Mouse (Mus musculus): ENCODE results near the gene Shisa5. TPM values are rescaled to one million over a fixed set of nuclear protein-coding genes. Genes with fewer than 3 reads are reported as not detected.

The Shisa5 gene
- total and polyA plus RNA-seq, 3 experiments: 153 to 170 (median 166) TPM

DNA sequence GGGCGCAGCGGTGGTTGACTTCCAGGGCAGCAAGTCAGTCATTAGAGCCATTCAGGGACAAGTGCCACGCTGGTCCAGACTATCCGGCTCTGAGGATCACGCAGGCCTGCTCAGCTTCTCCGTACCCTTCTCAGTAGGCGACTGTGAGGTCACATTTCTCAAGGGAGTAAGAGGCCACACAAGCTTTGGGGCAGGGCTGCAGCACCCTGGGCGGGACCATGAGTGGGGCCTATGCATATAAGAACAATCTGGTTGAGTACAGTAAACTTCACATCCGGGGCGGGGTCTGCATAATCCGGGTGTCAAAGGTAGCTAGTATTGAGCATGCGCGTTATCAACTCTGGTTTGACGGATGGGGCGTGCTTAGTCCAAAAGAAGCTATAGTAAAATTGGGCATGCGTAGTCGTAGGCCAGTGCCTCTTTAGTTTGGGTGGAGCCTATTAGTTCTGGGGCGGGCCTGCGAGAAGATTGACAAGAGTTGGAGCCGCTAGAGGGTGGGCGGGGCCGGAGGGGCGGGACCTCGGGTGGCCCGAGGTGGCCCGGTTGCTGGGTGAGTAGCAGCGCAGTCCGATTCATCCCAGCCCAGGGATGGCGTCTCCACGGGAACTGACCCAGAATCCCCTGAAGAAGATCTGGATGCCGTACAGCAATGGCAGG lies 46.8 kb upstream of the Shisa5 start, which contains the start of gene Pfkfb4 (continued):
- TF ChIP-seq TBP (conservative IDR thresholded peaks at IDR 0.05; ENCODE audit: low read depth, low read length): peak; percentile 86; the same call in 1 of the 2 replicates
- TF ChIP-seq RAD21 (IDR thresholded peaks at IDR 0.05; ENCODE audit: low read depth, low read length): no peak
- no peak for TF ChIP-seq USF1 (IDR thresholded peaks at IDR 0.05; ENCODE audit: low read depth, low read length)
- peak; percentile 75; the same call in 1 of the 2 replicates for TF ChIP-seq MEF2A (IDR thresholded peaks at IDR 0.05; ENCODE audit: borderline replicate concordance, low read depth, low read length)
- TF ChIP-seq POLR2A (IDR thresholded peaks at IDR 0.05; ENCODE audit: low read depth, low read length): peak; percentile 96
- TF ChIP-seq MAX (IDR thresholded peaks at IDR 0.05; ENCODE audit: low read length): peak; percentile 83
- no peak for TF ChIP-seq ZNF384 (IDR thresholded peaks at IDR 0.05; ENCODE audit: low read depth, low read length)
- peak; percentile 48; the same call in 1 of the 2 replicates for TF ChIP-seq EP300 (IDR thresholded peaks at IDR 0.05; ENCODE audit: low read length)
- no peak for TF ChIP-seq USF2 (conservative IDR thresholded peaks at IDR 0.05; ENCODE audit: low read depth, low read length)
- peak; percentile 78 for TF ChIP-seq MYC (IDR thresholded peaks at IDR 0.05; ENCODE audit: low read depth, low read length)
- peak; percentile 62 for TF ChIP-seq MAZ (IDR thresholded peaks at IDR 0.05; ENCODE audit: low read depth, low read length)
- TF ChIP-seq MAFK (IDR thresholded peaks at IDR 0.05; ENCODE audit: insufficient replicate concordance, low read length): no peak
- TF ChIP-seq E2F4 (IDR thresholded peaks at IDR 0.05; ENCODE audit: insufficient replicate concordance, low read depth, low read length): 0 out of 2 replicates have a peak, but pooled peaks have one; percentile 69

DNA sequence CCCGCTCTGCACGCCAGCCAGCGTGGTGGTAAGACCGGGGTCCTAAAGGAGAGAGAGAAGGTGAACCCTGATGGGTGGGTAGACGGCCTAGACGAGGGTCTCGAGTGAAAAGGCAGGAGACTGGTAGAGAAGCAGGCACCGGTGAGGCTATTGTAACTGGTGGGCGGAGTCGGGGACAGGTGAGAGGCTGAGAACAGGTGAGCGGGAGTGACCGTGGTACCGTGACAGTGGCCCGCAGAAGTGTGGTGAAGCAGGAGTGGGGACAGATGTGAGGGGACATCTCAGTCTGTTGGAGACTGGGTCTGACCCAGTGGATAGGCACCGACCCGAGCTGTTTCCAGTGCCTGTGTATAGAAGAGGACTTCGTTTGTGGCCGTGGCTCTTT lies 46.3 kb upstream of the Shisa5 start:
- DNase-seq (ENCODE audit: extremely low read depth): no peak
- H3K27me3 ChIP-seq (replicated peaks): no peaks in the 10 kb centered on the region
- in situ Hi-C loops (cut with MboI; ENCODE audit: low pct_ligation_motif_present, low pct_unique_long_range_greater_than_20kb, low sequenced_read_pairs) (no loop called here), dilution Hi-C loops (cut with MboI; ENCODE audit: extremely low pct_ligation_motif_present, extremely low pct_unique_long_range_greater_than_20kb, low sequenced_read_pairs) (no loop called here)
- TF ChIP-seq BHLHE40 (IDR thresholded peaks at IDR 0.05; ENCODE audit: low read depth, low read length): no peak
- TF ChIP-seq TCF12 (IDR thresholded peaks at IDR 0.05; ENCODE audit: low read depth, low read length): no peak
- no peak for TF ChIP-seq USF2 (conservative IDR thresholded peaks at IDR 0.05; ENCODE audit: low read depth, low read length)
- no peak for TF ChIP-seq PAX5 (IDR thresholded peaks at IDR 0.05; ENCODE audit: low read length)
- TF ChIP-seq CTCF (conservative IDR thresholded peaks at IDR 0.05 in 1 of 2, IDR thresholded peaks at IDR 0.05 in 1 of 2; ENCODE audit: low read depth in 2 of 2, low read length in 2 of 2): no peak
- no peak for TF ChIP-seq ZMIZ1 (IDR thresholded peaks at IDR 0.05; ENCODE audit: low read depth, low read length)
- TF ChIP-seq JUN (IDR thresholded peaks at IDR 0.05; ENCODE audit: insufficient read depth, low read depth, low read length): no peak
- TF ChIP-seq JUND (conservative IDR thresholded peaks at IDR 0.05; ENCODE audit: low read depth, low read length): no peak
- no peak for TF ChIP-seq GABPA (IDR thresholded peaks at IDR 0.05; ENCODE audit: insufficient replicate concordance, low read depth, low read length)
- TF ChIP-seq MAZ (IDR thresholded peaks at IDR 0.05; ENCODE audit: low read depth, low read length): no peak
- no peak for TF ChIP-seq MXI1 (IDR thresholded peaks at IDR 0.05; ENCODE audit: low read depth, low read length)
- H3K4me3 ChIP-seq (replicated peaks in 1 of 3; ENCODE audit: low read depth in 2 of 3, low read length in 2 of 3, poor library complexity in 1 of 3): peak overlapping the region; percentile 60 to 77 (median 61)
- peaks cover 19 to 60% of the 10 kb centered on the region in 2 experiments for H3K4me1 ChIP-seq (ENCODE audit: control insufficient read depth in 1 of 2, insufficient read depth in 2 of 2)
- H3K27ac ChIP-seq (ENCODE audit: insufficient read depth, low read depth): no peak overlapping the region
- H3K9ac ChIP-seq (ENCODE audit: insufficient read depth, low read depth): peak overlapping the region; percentile 65
- H3K4me2 ChIP-seq (ENCODE audit: insufficient read depth, low read depth, poor library complexity, severe bottlenecking): peak overlapping the region; percentile 67
- H3K79me2 ChIP-seq (replicated peaks; ENCODE audit: control insufficient read depth, extremely low read depth, insufficient read depth, poor library complexity, severe bottlenecking): no peaks in the 10 kb centered on the region
- H3K36me3 ChIP-seq (replicated peaks in 1 of 2; ENCODE audit: control insufficient read depth in 1 of 2, insufficient read depth in 1 of 2, low read length in 1 of 2): no peaks in the 10 kb centered on the region
- H3K9me3 ChIP-seq (replicated peaks; ENCODE audit: low read length): no peaks in the 10 kb centered on the region
